Comparison of ENCODE assay signal across 19 mouse cellular contexts in the genomic region with DNA sequence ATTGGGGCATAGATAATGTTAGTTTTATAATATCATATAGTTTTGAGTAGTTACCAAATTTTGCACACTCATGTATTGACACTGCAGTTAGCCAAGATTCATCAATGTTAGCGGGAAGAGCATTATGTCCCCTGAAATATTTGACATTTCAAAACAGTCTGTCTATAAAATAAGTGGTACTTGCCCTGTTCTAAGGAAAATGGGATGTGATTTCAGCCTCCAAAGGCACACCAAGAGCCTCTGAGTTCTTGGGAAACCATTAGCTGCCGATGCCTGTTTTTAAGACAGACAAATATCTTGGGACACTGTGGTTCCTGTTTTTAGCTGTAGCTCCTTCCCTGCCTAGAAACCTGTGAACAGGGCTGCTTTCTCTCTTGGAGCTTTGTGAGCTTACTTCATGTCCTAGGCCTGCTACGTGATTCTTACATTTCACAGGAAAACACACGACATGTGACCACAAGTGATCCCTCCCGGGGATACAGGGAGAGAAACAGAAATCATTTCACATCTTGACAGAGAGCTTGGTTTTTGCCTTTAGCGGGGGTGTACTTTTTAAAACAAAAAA. TPM values are rescaled to one million over a fixed set of nuclear protein-coding genes. Genes with fewer than 3 reads are reported as not detected.
DNase-seq lines count a peak whose midpoint lies in the region; ATAC-seq and TF ChIP-seq lines count a peak whose summit lies in the region.
"Had no signal": no experiment of that assay in that cellular context is flagged by ENCODE, and none has a peak within 500 bp of the region (broad histone marks: within the 10 kb centered on the region; RNA-seq: fewer than 3 reads in every experiment).

No protein-coding gene starts in this region.

- no peak for TF ChIP-seq CTCF in MEL (IDR thresholded peaks at IDR 0.05 in 2 of 3, conservative IDR thresholded peaks at IDR 0.05 in 1 of 3; ENCODE audit: control insufficient read depth in 1 of 3, insufficient read depth in 1 of 3, low read depth in 2 of 3, low read length in 3 of 3, poor library complexity in 1 of 3, severe bottlenecking in 1 of 3)

- H3K4me2 ChIP-seq in liver, embryonic 15.5 days = peak overlapping the region; percentile 89
- no peak overlapping the region for H3K4me2 ChIP-seq in midbrain, embryonic 13.5 days (replicated peaks)
- H3K4me2 ChIP-seq in kidney, embryonic 14.5 days (replicated peaks; ENCODE audit: low read depth, low read length) = no peak overlapping the region
- H3K4me2 ChIP-seq: limb, embryonic 12.5 days had no signal

- 19% methylated on average over 6 of the region's 6 CpGs for WGBS in liver, embryonic 15.5 days (ENCODE audit: insufficient replicate concordance)
- WGBS in midbrain, embryonic 13.5 days = 87% methylated on average over 6 of the region's 6 CpGs
- WGBS in kidney, embryonic 14.5 days = 77% methylated on average over 6 of the region's 6 CpGs

- peaks cover 22% of the 10 kb centered on the region for H3K27me3 ChIP-seq in megakaryocyte, embryonic 14.5 days (replicated peaks)
- no peaks in the 10 kb centered on the region for H3K27me3 ChIP-seq in MEL (ENCODE audit: control insufficient read depth in 1 of 2, insufficient read depth in 2 of 2, low read length in 2 of 2)
- H3K27me3 ChIP-seq in liver, embryonic 15.5 days = peaks cover 23% of the 10 kb centered on the region
- peaks cover 45% of the 10 kb centered on the region for H3K27me3 ChIP-seq in midbrain, embryonic 13.5 days
- peaks cover 48% of the 10 kb centered on the region for H3K27me3 ChIP-seq in kidney, embryonic 14.5 days (ENCODE audit: control insufficient read depth, insufficient read depth, low read length)

- peak overlapping the region; percentile 70 for H3K9ac ChIP-seq in MEL (ENCODE audit: control insufficient read depth, low read depth, low read length, poor library complexity, severe bottlenecking)
- peak overlapping the region; percentile 62 for H3K9ac ChIP-seq in liver, embryonic 15.5 days
- H3K9ac ChIP-seq in midbrain, embryonic 13.5 days (replicated peaks) = no peak overlapping the region
- H3K9ac ChIP-seq in kidney, embryonic 14.5 days (ENCODE audit: low read depth, low read length) = no peak overlapping the region
- H3K9ac ChIP-seq: forebrain, postnatal 0 days; limb, embryonic 12.5 days had no signal

- ATAC-seq in megakaryocyte, adult 5-6 weeks (ENCODE audit: poor library complexity, severe bottlenecking) = no peak
- ATAC-seq in liver, embryonic 15.5 days (ENCODE audit: insufficient read depth) = no peak
- no peak for ATAC-seq in midbrain, embryonic 13.5 days
- no peak for ATAC-seq in kidney, embryonic 14.5 days (ENCODE audit: low FRiP score, low TSS enrichment)
- ATAC-seq: forebrain, postnatal 0 days; intestine, postnatal 0 days had no signal

- H3K36me3 ChIP-seq in megakaryocyte, embryonic 14.5 days (replicated peaks; ENCODE audit: low read length) = no peaks in the 10 kb centered on the region
- H3K36me3 ChIP-seq in MEL (ENCODE audit: control insufficient read depth in 1 of 2, insufficient read depth in 2 of 2, low read length in 2 of 2) = peaks cover 0 to 49% of the 10 kb centered on the region in 2 experiments; a peak in 2 of 4 replicates
- H3K36me3 ChIP-seq in liver, embryonic 15.5 days (replicated peaks) = 0 out of 2 replicates have a peak, but pooled peaks cover 5% of the 10 kb centered on the region
- H3K36me3 ChIP-seq in midbrain, embryonic 13.5 days = no peaks in the 10 kb centered on the region
- H3K36me3 ChIP-seq in kidney, embryonic 14.5 days (ENCODE audit: control insufficient read depth, insufficient read depth, low read length) = no peaks in the 10 kb centered on the region
- H3K36me3 ChIP-seq: limb, embryonic 12.5 days; midbrain, embryonic 10.5 days had no signal

- no peak for TF ChIP-seq RAD21 in MEL (IDR thresholded peaks at IDR 0.05; ENCODE audit: low read depth, low read length)

- TF ChIP-seq POLR2A in MEL (IDR thresholded peaks at IDR 0.05; ENCODE audit: control insufficient read depth in 1 of 2, insufficient read depth in 1 of 2, low read depth in 1 of 2, low read length in 2 of 2, poor library complexity in 1 of 2) = peak in 1 of 2 experiments; percentile 51; a peak in 1 of 4 replicates

- peak overlapping the region; percentile 82 for H3K4me3 ChIP-seq in megakaryocyte, embryonic 14.5 days (replicated peaks)
- H3K4me3 ChIP-seq in MEL (ENCODE audit: control insufficient read depth in 1 of 2, insufficient read depth in 1 of 2, low read depth in 2 of 2, low read length in 2 of 2) = peak overlapping the region; percentile 40 to 60
- H3K4me3 ChIP-seq in liver, embryonic 15.5 days (replicated peaks) = peak overlapping the region; percentile 94
- no peak overlapping the region for H3K4me3 ChIP-seq in midbrain, embryonic 13.5 days (replicated peaks)
- no peak overlapping the region for H3K4me3 ChIP-seq in kidney, embryonic 14.5 days (ENCODE audit: low read length)
- H3K4me3 ChIP-seq: limb, embryonic 12.5 days; midbrain, embryonic 10.5 days; myocyte had no signal

- H3K4me1 ChIP-seq in megakaryocyte, embryonic 14.5 days = peaks cover 79% of the 10 kb centered on the region
- H3K4me1 ChIP-seq in MEL (ENCODE audit: control insufficient read depth in 1 of 2, insufficient read depth in 2 of 2, low read length in 2 of 2) = peaks cover 25 to 48% of the 10 kb centered on the region in 2 experiments
- peaks cover 63% of the 10 kb centered on the region for H3K4me1 ChIP-seq in liver, embryonic 15.5 days (replicated peaks)
- H3K4me1 ChIP-seq in midbrain, embryonic 13.5 days (replicated peaks) = peaks cover 20% of the 10 kb centered on the region
- 0 out of 2 replicates have a peak, but pooled peaks cover 6% of the 10 kb centered on the region for H3K4me1 ChIP-seq in kidney, embryonic 14.5 days (ENCODE audit: control insufficient read depth, insufficient read depth, low read length)

- peak; percentile 31 to 37; a peak in 3 of 4 replicates for TF ChIP-seq EP300 in MEL (IDR thresholded peaks at IDR 0.05; ENCODE audit: low read depth in 1 of 2, low read length in 2 of 2)

- H3K27ac ChIP-seq in MEL (ENCODE audit: control insufficient read depth, low read depth, low read length) = peak overlapping the region; percentile 84
- peak overlapping the region; percentile 90 for H3K27ac ChIP-seq in liver, embryonic 15.5 days (replicated peaks)
- no peak overlapping the region for H3K27ac ChIP-seq in midbrain, embryonic 13.5 days
- no peak overlapping the region for H3K27ac ChIP-seq in kidney, embryonic 14.5 days (ENCODE audit: low read depth, low read length)
- H3K27ac ChIP-seq: limb, embryonic 12.5 days; midbrain, embryonic 10.5 days had no signal

- peaks cover 81% of the 10 kb centered on the region for H3K79me2 ChIP-seq in MEL (ENCODE audit: control insufficient read depth, insufficient read depth, low read length, poor library complexity)

- H3K9me3 ChIP-seq in megakaryocyte, embryonic 14.5 days = no peaks in the 10 kb centered on the region
- no peaks in the 10 kb centered on the region for H3K9me3 ChIP-seq in MEL (replicated peaks; ENCODE audit: insufficient read depth, low read length)
- H3K9me3 ChIP-seq in liver, embryonic 15.5 days (replicated peaks) = no peaks in the 10 kb centered on the region
- H3K9me3 ChIP-seq in midbrain, embryonic 13.5 days = no peaks in the 10 kb centered on the region
- no peaks in the 10 kb centered on the region for H3K9me3 ChIP-seq in kidney, embryonic 14.5 days (ENCODE audit: control insufficient read depth, low read length)
- H3K9me3 ChIP-seq: limb, embryonic 12.5 days; midbrain, embryonic 10.5 days had no signal

- DNase-seq in B cell, adult 2 months = peak; percentile 40 to 42
- peak; percentile 88 for DNase-seq in MEL (ENCODE audit: low read depth, low spot score)
- DNase-seq in adrenal gland, postnatal 14 days = no peak
- DNase-seq: adrenal gland, postnatal 10 days; cerebellum, postnatal 10 days; embryo, embryonic 11 days; forebrain, postnatal 0 days; gastrocnemius, postnatal 25 days; kidney, postnatal 10 days; right cerebral cortex, adult 18-20 months had no signal

TF ChIP-seq in MEL, 35 proteins besides CTCF, POLR2A, EP300 and RAD21 (continues in another document):
- TF ChIP-seq ETS1 (IDR thresholded peaks at IDR 0.05; ENCODE audit: low read depth, low read length) (peak; percentile 3; the same call in 1 of the 2 replicates), HCFC1 (IDR thresholded peaks at IDR 0.05; ENCODE audit: low read depth, low read length) (no peak), SMC3 (IDR thresholded peaks at IDR 0.05; ENCODE audit: low read depth, low read length) (no peak), ZC3H11A (IDR thresholded peaks at IDR 0.05; ENCODE audit: low read depth, low read length) (no peak), ZMIZ1 (IDR thresholded peaks at IDR 0.05; ENCODE audit: low read depth, low read length) (no peak), CHD1 (IDR thresholded peaks at IDR 0.05; ENCODE audit: low read depth, low read length) (peak; percentile 95), JUND (IDR thresholded peaks at IDR 0.05; ENCODE audit: low read depth, low read length) (no peak), POLR2AphosphoS5 (IDR thresholded peaks at IDR 0.05; ENCODE audit: borderline replicate concordance, low read depth, low read length) (0 out of 2 replicates have a peak, but pooled peaks have one; percentile 1), MAX (IDR thresholded peaks at IDR 0.05; ENCODE audit: low read length) (no peak; the same call in 1 of the 2 replicates), TBP (IDR thresholded peaks at IDR 0.05; ENCODE audit: low read depth, low read length) (peak; percentile 81), MYC (IDR thresholded peaks at IDR 0.05; ENCODE audit: low read depth, low read length) (no peak), USF1 (IDR thresholded peaks at IDR 0.05; ENCODE audit: low read depth, low read length) (0 out of 2 replicates have a peak, but pooled peaks have one; percentile 43), USF2 (IDR thresholded peaks at IDR 0.05; ENCODE audit: borderline replicate concordance in 1 of 2, insufficient read depth in 1 of 2, low read depth in 1 of 2, low read length in 2 of 2) (no peak), TAL1 (IDR thresholded peaks at IDR 0.05; ENCODE audit: low read length) (no peak), SIN3A (IDR thresholded peaks at IDR 0.05; ENCODE audit: low read length) (peak; percentile 67)

RNA-seq across cellular contexts. Expression of gene Ikzf1, which starts 4.0 kb away (rescaled TPM):
- 15.2 and 18.0 TPM in 2 replicates for polyA plus RNA-seq in megakaryocyte, embryonic 14.5 days (2012; ENCODE audit: insufficient read depth, low replicate concordance)
- 217 and 226 TPM in 2 replicates for total RNA-seq in megakaryocyte, adult 5-6 weeks (2015)
- total RNA-seq in megakaryocyte, adult 5-6 weeks (2017) = 80.8 and 104 TPM in 2 replicates
- 90.6 and 97.3 TPM in 2 replicates for total RNA-seq in MEL (2012; rRNA removed)
- polyA plus RNA-seq in MEL (2012; ENCODE audit: insufficient read depth in 1 of 2, insufficient read length in 2 of 2, low read depth in 1 of 2, low replicate concordance in 2 of 2, missing spikeins in 1 of 2) = 100 to 1,000 TPM in 1 of 2 experiments, 10 to 100 TPM in 1; 28.0 to 128 TPM
- polyA plus RNA-seq in liver, embryonic 15.5 days (2015; fragmentation: Nextera tagmentation; extraction: Ambion mirVana) = 33.7 and 35.9 TPM in 2 replicates
- total RNA-seq in adrenal gland, postnatal 14 days (2021) = 6.3 and 23.4 TPM in 2 replicates
- 0.81 and 1.2 TPM in 2 replicates for polyA plus RNA-seq in midbrain, embryonic 13.5 days (2015; fragmentation: Nextera tagmentation; extraction: Ambion mirVana)
- polyA plus RNA-seq in kidney, embryonic 14.5 days (2014; fragmentation: Nextera tagmentation; extraction: Ambion mirVana) = 0.31 and 0.79 TPM in 2 replicates

Comparison
In these comparisons a context has a peak if more than half of its experiments do, and no peak if none do; other contexts are left out.
1. H3K4me3 ChIP-seq: peak in megakaryocyte, embryonic 14.5 days (single experiment), MEL (2 of 2) and liver, embryonic 15.5 days (single experiment); none in midbrain, embryonic 13.5 days (single experiment) and kidney, embryonic 14.5 days (single experiment).
2. H3K27ac ChIP-seq: peak in MEL (single experiment) and liver, embryonic 15.5 days (single experiment); none in midbrain, embryonic 13.5 days (single experiment) and kidney, embryonic 14.5 days (single experiment).
3. H3K9ac ChIP-seq: peak in MEL (single experiment) and liver, embryonic 15.5 days (single experiment); none in midbrain, embryonic 13.5 days (single experiment) and kidney, embryonic 14.5 days (single experiment).